Mouse (Mus musculus): Measurements from ENCODE around the gene Ccdc30. TPM values are rescaled to one million over a fixed set of nuclear protein-coding genes. Genes with fewer than 3 reads are reported as not detected.

Ccdc30 gene
- polyA plus RNA-seq (2012; rRNA removed) (2.5 TPM in 2 replicates), polyA plus RNA-seq (2014; fragmentation: Nextera tagmentation; extraction: Ambion mirVana) (3.9 and 5.8 TPM in 2 replicates)

DNA sequence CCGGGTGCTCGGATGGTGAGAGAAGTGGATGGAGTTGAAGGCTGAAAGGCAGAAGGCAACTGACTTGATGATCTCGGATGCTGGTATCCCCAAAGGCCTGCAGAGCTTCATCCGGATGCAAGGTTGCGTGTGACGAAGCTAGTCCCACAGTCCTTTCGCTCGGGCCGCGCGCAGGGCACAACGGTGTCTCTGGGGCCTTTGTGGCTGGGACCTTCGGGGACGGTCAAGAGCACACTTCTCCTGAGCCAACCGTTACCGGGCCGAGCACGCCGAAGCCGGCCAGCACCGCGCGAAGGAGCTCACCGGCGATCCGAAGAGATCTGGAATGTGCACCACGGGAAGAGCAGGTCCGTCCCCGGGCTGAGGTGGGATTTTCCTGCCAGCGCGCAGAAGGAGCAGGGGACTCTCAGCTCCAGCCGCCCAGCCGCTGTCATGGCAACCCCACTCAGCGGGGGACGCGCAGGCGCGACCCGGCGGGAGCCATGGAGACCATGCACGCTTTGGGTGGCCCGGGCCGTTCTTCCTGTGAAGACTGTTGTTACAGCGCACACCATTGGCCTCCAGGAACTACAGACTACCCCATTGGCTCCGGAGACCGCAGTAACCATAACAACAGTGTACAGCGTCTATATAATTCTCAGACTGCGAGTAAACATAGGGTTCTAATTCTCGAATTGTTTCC, at the start of gene Ccdc30:
Gene Ccdc30 (minus strand): TSS at position 450 of the 682 bp plus-strand sequence.
- no peaks in the 10 kb centered on the region for H3K9me3 ChIP-seq (ENCODE audit: control insufficient read depth, low read length)
- H3K27ac ChIP-seq (replicated peaks; ENCODE audit: low read depth, low read length): no peak within 1 kb of the TSS
- H3K4me1 ChIP-seq (ENCODE audit: control insufficient read depth, insufficient read depth, low read length): peaks cover 8% of the 10 kb centered on the region; the same call in 1 of the 2 replicates
- ATAC-seq (ENCODE audit: low FRiP score, low read depth) (peak; percentile 100), DNase-seq (ENCODE audit: low spot score) (peak; percentile 91)
- TF ChIP-seq POLR2A (IDR thresholded peaks at IDR 0.05; ENCODE audit: borderline replicate concordance, extremely low read depth, insufficient read depth, insufficient read length): no peak
- H3K4me2 ChIP-seq (replicated peaks; ENCODE audit: low read depth, low read length, severe bottlenecking): peak within 1 kb of the TSS; percentile 91
- under 1% methylated on average over 49 of the region's 49 CpGs for WGBS
- peak within 1 kb of the TSS; percentile 52 for H3K9ac ChIP-seq (ENCODE audit: low read depth, low read length, severe bottlenecking)
- no peaks in the 10 kb centered on the region for H3K27me3 ChIP-seq (ENCODE audit: control insufficient read depth, insufficient read depth, low read length)
- peak within 1 kb of the TSS; percentile 45 for H3K4me3 ChIP-seq (replicated peaks; ENCODE audit: low read length)
- 0 out of 2 replicates have a peak, but pooled peaks cover 1% of the 10 kb centered on the region for H3K36me3 ChIP-seq (ENCODE audit: control insufficient read depth, insufficient read depth, low read length)

DNA sequence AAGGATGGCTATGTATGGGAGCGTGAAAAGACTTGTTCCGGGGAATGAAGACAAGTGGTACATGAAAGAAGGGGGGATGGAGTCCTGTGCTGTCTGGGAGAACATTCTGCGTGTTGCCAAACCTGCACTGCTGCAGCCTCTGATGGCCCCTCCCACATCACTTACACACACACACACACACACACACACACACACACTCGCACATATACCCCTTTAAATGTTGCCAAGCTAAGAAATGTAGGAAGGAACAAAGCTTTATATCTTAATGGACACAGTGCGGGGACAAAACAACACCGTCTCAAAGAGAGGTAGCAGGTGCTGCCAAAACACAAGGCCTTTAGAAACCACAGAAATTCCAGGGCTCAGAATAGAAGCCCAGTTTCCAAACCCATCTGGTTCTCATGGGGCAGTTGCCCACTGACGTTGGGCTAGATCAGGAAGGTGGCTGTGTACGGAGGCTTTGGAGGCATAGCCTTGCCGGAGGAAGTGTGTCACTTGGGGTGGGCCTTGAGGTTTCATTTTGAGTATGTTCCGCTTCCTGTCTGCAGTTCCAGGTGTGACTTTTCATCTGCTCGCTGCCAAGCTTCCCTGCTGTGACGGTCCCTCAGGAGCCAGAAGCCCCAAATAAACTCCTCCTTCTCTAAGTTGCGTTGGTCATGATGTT, 48.6 kb upstream of the Ccdc30 start:
- H3K4me2 ChIP-seq (replicated peaks; ENCODE audit: low read depth, low read length, severe bottlenecking): 0 out of 2 replicates have a peak overlapping the region, but pooled peaks have one; percentile 7
- ATAC-seq (ENCODE audit: low FRiP score, low read depth) (no peak), DNase-seq (ENCODE audit: low spot score) (no peak)
- no peak overlapping the region for H3K27ac ChIP-seq (replicated peaks; ENCODE audit: low read depth, low read length)
- peaks cover 31% of the 10 kb centered on the region for H3K4me1 ChIP-seq (ENCODE audit: control insufficient read depth, insufficient read depth, low read length)
- 52% methylated on average over 13 of the region's 13 CpGs for WGBS
- no peak overlapping the region for H3K9ac ChIP-seq (ENCODE audit: low read depth, low read length, severe bottlenecking)
- TF ChIP-seq POLR2A (IDR thresholded peaks at IDR 0.05; ENCODE audit: borderline replicate concordance, extremely low read depth, insufficient read depth, insufficient read length): no peak
- no peaks in the 10 kb centered on the region for H3K27me3 ChIP-seq (ENCODE audit: control insufficient read depth, insufficient read depth, low read length)
- no peaks in the 10 kb centered on the region for H3K9me3 ChIP-seq (ENCODE audit: control insufficient read depth, low read length)
- no peaks in the 10 kb centered on the region for H3K36me3 ChIP-seq (ENCODE audit: control insufficient read depth, insufficient read depth, low read length)
- H3K4me3 ChIP-seq (replicated peaks; ENCODE audit: low read length): no peak overlapping the region

- TF ChIP-seq POLR2A (IDR thresholded peaks at IDR 0.05; ENCODE audit: borderline replicate concordance, extremely low read depth, insufficient read depth, insufficient read length): no peak
- no peaks in the 10 kb centered on the region for H3K36me3 ChIP-seq (ENCODE audit: control insufficient read depth, insufficient read depth, low read length)
- no peaks in the 10 kb centered on the region for H3K27me3 ChIP-seq (ENCODE audit: control insufficient read depth, insufficient read depth, low read length)
- 31% methylated on average over 11 of the region's 11 CpGs for WGBS
- DNase-seq (ENCODE audit: low spot score) (peak; percentile 67), ATAC-seq (ENCODE audit: low FRiP score, low read depth) (peak; percentile 59)
- no peaks in the 10 kb centered on the region for H3K9me3 ChIP-seq (ENCODE audit: control insufficient read depth, low read length)
- no peak overlapping the region; the same call in 1 of the 2 replicates for H3K27ac ChIP-seq (replicated peaks; ENCODE audit: low read depth, low read length)
- H3K9ac ChIP-seq (ENCODE audit: low read depth, low read length, severe bottlenecking): no peak overlapping the region
- H3K4me2 ChIP-seq (replicated peaks; ENCODE audit: low read depth, low read length, severe bottlenecking): 0 out of 2 replicates have a peak overlapping the region, but pooled peaks have one; percentile 7
- H3K4me3 ChIP-seq (replicated peaks; ENCODE audit: low read length): no peak overlapping the region
- H3K4me1 ChIP-seq (ENCODE audit: control insufficient read depth, insufficient read depth, low read length): peaks cover 31% of the 10 kb centered on the region
Measured at GRCm38 (mm10) chr4:119462858-119463755, 47.8 kb upstream of the Ccdc30 start.

GRCm38 (mm10) chr4:119462457-119462856, 47.1 kb upstream of the Ccdc30 start:
- H3K36me3 ChIP-seq (ENCODE audit: control insufficient read depth, insufficient read depth, low read length): no peaks in the 10 kb centered on the region
- no peak overlapping the region for H3K4me2 ChIP-seq (replicated peaks; ENCODE audit: low read depth, low read length, severe bottlenecking)
- no peaks in the 10 kb centered on the region for H3K9me3 ChIP-seq (ENCODE audit: control insufficient read depth, low read length)
- H3K27me3 ChIP-seq (ENCODE audit: control insufficient read depth, insufficient read depth, low read length): no peaks in the 10 kb centered on the region
- H3K9ac ChIP-seq (ENCODE audit: low read depth, low read length, severe bottlenecking): no peak overlapping the region
- WGBS: 81% methylated on average over 3 of the region's 3 CpGs
- H3K27ac ChIP-seq (replicated peaks; ENCODE audit: low read depth, low read length): no peak overlapping the region; the same call in 1 of the 2 replicates
- peaks cover 31% of the 10 kb centered on the region for H3K4me1 ChIP-seq (ENCODE audit: control insufficient read depth, insufficient read depth, low read length)
- TF ChIP-seq POLR2A (IDR thresholded peaks at IDR 0.05; ENCODE audit: borderline replicate concordance, extremely low read depth, insufficient read depth, insufficient read length): no peak
- H3K4me3 ChIP-seq (replicated peaks; ENCODE audit: low read length): no peak overlapping the region
- ATAC-seq (ENCODE audit: low FRiP score, low read depth): no peak
- DNase-seq (ENCODE audit: low spot score): no peak

All from limb, embryonic 14.5 days (tissue).